In the genomic region with DNA sequence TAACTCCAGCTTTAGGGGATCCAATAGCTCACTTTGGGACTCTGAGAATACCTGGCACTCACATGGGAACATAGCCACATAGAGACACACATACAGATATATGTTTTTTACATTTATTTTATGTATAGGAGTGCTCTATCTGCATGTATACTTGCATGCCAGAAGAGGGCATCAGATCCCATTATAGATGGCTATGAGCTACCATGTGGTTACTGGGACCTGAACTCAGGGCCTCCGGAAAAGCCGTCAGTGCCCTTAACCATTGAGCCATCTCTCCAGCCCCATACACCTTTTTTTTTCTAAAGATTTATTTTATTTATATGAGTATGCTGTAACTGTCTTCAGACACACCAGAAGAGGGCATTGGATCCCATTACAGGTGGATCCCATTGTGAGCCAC, we compare ENCODE assay signal across 18 mouse cellular contexts. TPM values are rescaled to one million over a fixed set of nuclear protein-coding genes. Genes with fewer than 3 reads are reported as not detected.
DNase-seq lines count a peak whose midpoint lies in the region; ATAC-seq and TF ChIP-seq lines count a peak whose summit lies in the region.
"Had no signal": no experiment of that assay in that cellular context is flagged by ENCODE, and none has a peak within 500 bp of the region (broad histone marks: within the 10 kb centered on the region; RNA-seq: fewer than 3 reads in every experiment).

No protein-coding gene starts in this region.

- no peak overlapping the region for H3K27ac ChIP-seq in heart, adult 2 months
- no peak overlapping the region for H3K27ac ChIP-seq in layer of hippocampus, adult 2 months
- H3K27ac ChIP-seq in lung, postnatal 0 days (ENCODE audit: low read length) = no peak overlapping the region
- H3K27ac ChIP-seq: embryonic facial prominence, embryonic 12.5 days; forebrain, embryonic 15.5 days; heart, embryonic 15.5 days; hindbrain, embryonic 15.5 days had no signal

- H3K27me3 ChIP-seq in heart, adult 2 months (ENCODE audit: control insufficient read depth, insufficient read depth, low read length) = no peaks in the 10 kb centered on the region
- H3K27me3 ChIP-seq in lung, postnatal 0 days (replicated peaks; ENCODE audit: insufficient read depth, low read length) = no peaks in the 10 kb centered on the region
- H3K27me3 ChIP-seq: embryonic facial prominence, embryonic 12.5 days; forebrain, embryonic 15.5 days; heart, embryonic 15.5 days; hindbrain, embryonic 15.5 days had no signal

- no peaks in the 10 kb centered on the region for H3K79me2 ChIP-seq in heart, adult 2 months (replicated peaks; ENCODE audit: control insufficient read depth, insufficient read depth, low read length)

- intact Hi-C loops in heart, adult 2 months (cut with DNase I) = no loop called here

- no peaks in the 10 kb centered on the region for H3K36me3 ChIP-seq in heart, adult 2 months (ENCODE audit: control insufficient read depth, insufficient read depth, low read length)
- H3K36me3 ChIP-seq in lung, postnatal 0 days (ENCODE audit: insufficient read depth, low read length) = no peaks in the 10 kb centered on the region

- no peak for TF ChIP-seq POLR2A in heart, adult 2 months (IDR thresholded peaks at IDR 0.05; ENCODE audit: insufficient read depth, low read depth, low read length)

- 93% methylated on average over 2 of the region's 2 CpGs for WGBS in heart, adult 2 months
- WGBS in lung, postnatal 0 days = 95% methylated on average over 2 of the region's 2 CpGs

- no peak overlapping the region for H3K4me3 ChIP-seq in heart, adult 2 months
- no peak overlapping the region for H3K4me3 ChIP-seq in layer of hippocampus, adult 2 months
- H3K4me3 ChIP-seq in lung, postnatal 0 days (ENCODE audit: low read depth, low read length) = no peak overlapping the region
- H3K4me3 ChIP-seq: embryonic facial prominence, embryonic 12.5 days; forebrain, embryonic 15.5 days; heart, embryonic 15.5 days; hindbrain, embryonic 15.5 days had no signal

- H3K9ac ChIP-seq in heart, adult 2 months (ENCODE audit: low read depth, low read length) = no peak overlapping the region
- H3K9ac ChIP-seq in lung, postnatal 0 days (replicated peaks; ENCODE audit: low read depth) = no peak overlapping the region
- H3K9ac ChIP-seq: embryonic facial prominence, embryonic 12.5 days; forebrain, embryonic 15.5 days; heart, embryonic 15.5 days; hindbrain, embryonic 15.5 days had no signal

- no peaks in the 10 kb centered on the region for H3K9me3 ChIP-seq in lung, postnatal 0 days (ENCODE audit: low read length)
- H3K9me3 ChIP-seq: embryonic facial prominence, embryonic 12.5 days; forebrain, embryonic 15.5 days; heart, embryonic 15.5 days; hindbrain, embryonic 15.5 days had no signal

- H3K4me2 ChIP-seq in lung, postnatal 0 days (replicated peaks; ENCODE audit: low read depth, low read length) = no peak overlapping the region
- H3K4me2 ChIP-seq: embryonic facial prominence, embryonic 12.5 days; forebrain, embryonic 15.5 days; heart, embryonic 15.5 days; hindbrain, embryonic 15.5 days had no signal

- peak; percentile 43 for TF ChIP-seq CTCF in heart, adult 2 months (IDR thresholded peaks at IDR 0.05)
- peak; percentile 40 for TF ChIP-seq CTCF in layer of hippocampus, adult 2 months (conservative IDR thresholded peaks at IDR 0.05)
- 0 out of 2 replicates have a peak, but pooled peaks have one; percentile 21 for TF ChIP-seq CTCF in lung, postnatal 0 days (IDR thresholded peaks at IDR 0.05)

- H3K4me1 ChIP-seq in heart, adult 2 months (ENCODE audit: control insufficient read depth, insufficient read depth, low read length) = no peaks in the 10 kb centered on the region
- H3K4me1 ChIP-seq in lung, postnatal 0 days (ENCODE audit: insufficient read depth, low read depth, low read length) = no peaks in the 10 kb centered on the region; the same call in 1 of the 2 replicates
- H3K4me1 ChIP-seq: embryonic facial prominence, embryonic 12.5 days; forebrain, embryonic 15.5 days; heart, embryonic 15.5 days; hindbrain, embryonic 15.5 days had no signal

- TF ChIP-seq EP300 in heart, adult 2 months (IDR thresholded peaks at IDR 0.05; ENCODE audit: insufficient read depth, low read depth, low read length) = no peak
- TF ChIP-seq EP300 in lung, postnatal 0 days (IDR thresholded peaks at IDR 0.05) = no peak

- DNase-seq in heart, adult 2 months = no peak
- DNase-seq in heart, postnatal 4 days = no peak
- DNase-seq in layer of hippocampus, adult 2 months (ENCODE audit: low spot score in 2 of 2) = no peak
- DNase-seq in layer of hippocampus, adult 18-20 months (ENCODE audit: low spot score in 2 of 2) = no peak
- DNase-seq in lung, postnatal 0 days (ENCODE audit: low spot score) = no peak
- no peak for DNase-seq in lung, postnatal 25 days (ENCODE audit: low spot score)
- no peak for DNase-seq in right cerebral cortex, adult 2 months (ENCODE audit: low spot score in 2 of 2)
- DNase-seq: adrenal gland, adult 8-10 months; adrenal gland, postnatal 36 days; cerebellum, adult 11 months; cerebellum, adult 8-10 months; cerebellum, postnatal 25 days; gastrocnemius, postnatal 10 days; heart, postnatal 14 days had no signal

- ATAC-seq in lung, postnatal 0 days = no peak
- ATAC-seq: forebrain, embryonic 15.5 days had no signal

RNA-seq across cellular contexts. Expression of a gene that starts 8.8 kb away (rescaled TPM):
- 10 to 100 TPM; 40.0 to 45.3 TPM for total RNA-seq in heart, adult 2 months (2021)
- polyA plus RNA-seq in heart, adult 2 months (2012; rRNA removed) = 17.7 and 21.0 TPM in 2 replicates
- total RNA-seq in heart, postnatal 4 days (2021) = 10 to 100 TPM; 59.5 to 62.0 TPM
- 100 to 1,000 TPM; 107 to 108 TPM for total RNA-seq in layer of hippocampus, adult 2 months (2021)
- 100 to 1,000 TPM; 104 to 106 TPM for total RNA-seq in layer of hippocampus, adult 18-20 months (2021)
- polyA plus RNA-seq in lung, postnatal 0 days (2015; fragmentation: Nextera tagmentation; extraction: Ambion mirVana) = 9.2 and 10.1 TPM in 2 replicates

RNA-seq across cellular contexts. Expression of a gene that starts 19.2 kb away (rescaled TPM):
- 10 to 100 TPM; 35.7 to 36.5 TPM for total RNA-seq in heart, adult 2 months (2021)
- polyA plus RNA-seq in heart, adult 2 months (2012; rRNA removed) = 45.6 and 45.9 TPM in 2 replicates
- 10 to 100 TPM; 22.2 to 22.3 TPM for total RNA-seq in heart, postnatal 4 days (2021)
- total RNA-seq in layer of hippocampus, adult 2 months (2021) = 10 to 100 TPM; 33.7 to 35.6 TPM
- total RNA-seq in layer of hippocampus, adult 18-20 months (2021) = 10 to 100 TPM; 30.1 to 31.9 TPM
- polyA plus RNA-seq in lung, postnatal 0 days (2015; fragmentation: Nextera tagmentation; extraction: Ambion mirVana) = 2.3 and 2.7 TPM in 2 replicates

RNA-seq across cellular contexts. Expression of a gene that starts 30.2 kb away (rescaled TPM):
- total RNA-seq in heart, adult 2 months (2021) = 10 to 100 TPM; 16.6 to 17.1 TPM
- polyA plus RNA-seq in heart, adult 2 months (2012; rRNA removed) = 32.9 and 33.7 TPM in 2 replicates
- total RNA-seq in heart, postnatal 4 days (2021) = 10 to 100 TPM; 18.0 to 18.8 TPM
- total RNA-seq in layer of hippocampus, adult 2 months (2021) = 10 to 100 TPM; 38.3 to 49.5 TPM
- 10 to 100 TPM; 36.4 to 45.7 TPM for total RNA-seq in layer of hippocampus, adult 18-20 months (2021)
- 11.9 and 16.2 TPM in 2 replicates for polyA plus RNA-seq in lung, postnatal 0 days (2015; fragmentation: Nextera tagmentation; extraction: Ambion mirVana)

RNA-seq across cellular contexts. Expression of a gene that starts 36.2 kb away (rescaled TPM):
- total RNA-seq in heart, adult 2 months (2021) = 10 to 100 TPM; 67.6 to 75.5 TPM
- polyA plus RNA-seq in heart, adult 2 months (2012; rRNA removed) = 57.3 and 83.7 TPM in 2 replicates
- 100 to 1,000 TPM; 101 to 106 TPM for total RNA-seq in heart, postnatal 4 days (2021)
- total RNA-seq in layer of hippocampus, adult 2 months (2021) = 10 to 100 TPM; 42.5 to 45.5 TPM
- total RNA-seq in layer of hippocampus, adult 18-20 months (2021) = 10 to 100 TPM; 39.0 to 45.3 TPM
- polyA plus RNA-seq in lung, postnatal 0 days (2015; fragmentation: Nextera tagmentation; extraction: Ambion mirVana) = 143 and 152 TPM in 2 replicates

RNA-seq across cellular contexts. Expression of a gene that starts 40.8 kb away (rescaled TPM):
- under 1 TPM; 0.14 to 0.16 TPM for total RNA-seq in heart, adult 2 months (2021)
- 0.53 and 0.55 TPM in 2 replicates for polyA plus RNA-seq in heart, adult 2 months (2012; rRNA removed)
- total RNA-seq in heart, postnatal 4 days (2021) = under 1 TPM; 0.18 to 0.19 TPM
- not detected for total RNA-seq in layer of hippocampus, adult 2 months (2021)
- under 1 TPM in 1 of 2 experiments, not detected in 1; 0.41 TPM for total RNA-seq in layer of hippocampus, adult 18-20 months (2021)
- 2.4 and 2.8 TPM in 2 replicates for polyA plus RNA-seq in lung, postnatal 0 days (2015; fragmentation: Nextera tagmentation; extraction: Ambion mirVana)
- total RNA-seq: heart, postnatal 14 days had no signal
